Mouse (Mus musculus): ENCODE data around the gene Gm17660. TPM values are rescaled to one million over a fixed set of nuclear protein-coding genes. Genes with fewer than 3 reads are reported as not detected.

Gm17660 gene
- polyA plus RNA-seq (2017; shearing (Covaris generic)), result not detected

GRCm38 (mm10) chr5:104077508-104077907 is at the start of gene Gm17660:
Gene Gm17660 (minus strand): TSS chr5:104077608.

GRCm38 (mm10) chr5:104113491-104114172 is 36.2 kb upstream of the Gm17660 start, which contains the start of gene Sparcl1:
Gene Sparcl1 (minus strand): TSS chr5:104113733.

GRCm38 (mm10) chr5:104046256-104047199 is 30.9 kb downstream of the Gm17660 start, which contains the start of gene Nudt9:
Gene Nudt9 (plus strand): TSS chr5:104046306.

GRCm38 (mm10) chr5:104021597-104022378 is 55.6 kb downstream of the Gm17660 start, which contains the start of gene Hsd17b11:
Gene Hsd17b11 (minus strand): TSS chr5:104021919.

Other genes starting within 250 kb of the Gm17660 start
- 6.4 TPM for gene Klhl8, start 166.3 kb downstream of the Gm17660 start, polyA plus RNA-seq (2017; shearing (Covaris generic))
- not detected for gene Hsd17b13, start 100.2 kb downstream of the Gm17660 start, polyA plus RNA-seq (2017; shearing (Covaris generic))
- gene Hsd17b11, start 55.7 kb downstream of the Gm17660 start, polyA plus RNA-seq (2017; shearing (Covaris generic)), result 4.5 TPM
- gene Nudt9, start 31.3 kb downstream of the Gm17660 start, polyA plus RNA-seq (2017; shearing (Covaris generic)), result 51.7 TPM
- gene Sparcl1, start 36.1 kb upstream of the Gm17660 start, polyA plus RNA-seq (2017; shearing (Covaris generic)), result not detected
- gene Dspp, start 93.1 kb upstream of the Gm17660 start, polyA plus RNA-seq (2017; shearing (Covaris generic)), result not detected
- gene Dmp1, start 125.0 kb upstream of the Gm17660 start, polyA plus RNA-seq (2017; shearing (Covaris generic)), result not detected
- gene Ibsp, start 221.6 kb upstream of the Gm17660 start, polyA plus RNA-seq (2017; shearing (Covaris generic)), result not detected
- gene Mepe, start 247.7 kb upstream of the Gm17660 start, polyA plus RNA-seq (2017; shearing (Covaris generic)), result not detected